ENCODE assay signal across 8 mouse cellular contexts in the genomic region with DNA sequence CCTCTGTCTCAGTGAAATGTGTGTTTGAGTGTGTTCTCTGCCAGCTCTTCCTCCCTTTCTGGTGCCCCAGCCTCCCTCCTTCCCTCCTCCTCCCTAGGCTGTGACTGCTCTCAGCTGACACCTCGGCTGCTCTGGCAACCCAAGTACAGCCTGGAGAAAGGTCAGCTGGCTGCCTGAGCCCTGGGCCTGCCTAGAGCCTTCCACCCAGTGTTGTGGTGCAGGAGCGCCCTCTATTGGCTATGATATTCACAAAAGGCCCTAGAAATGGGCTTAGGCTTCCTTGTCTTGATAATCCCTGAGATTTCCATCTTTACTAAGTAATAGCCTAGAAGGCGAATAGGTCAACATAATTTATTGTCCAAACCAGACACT.
DNase-seq lines count a peak whose midpoint lies in the region; ATAC-seq and TF ChIP-seq lines count a peak whose summit lies in the region.

No protein-coding gene starts in this region.

- no peaks in the 10 kb centered on the region for H3K79me2 ChIP-seq in heart, adult 2 months (replicated peaks; ENCODE audit: control insufficient read depth, insufficient read depth, low read length)

- H3K36me3 ChIP-seq in embryonic facial prominence, embryonic 13.5 days, result no peaks in the 10 kb centered on the region
- H3K36me3 ChIP-seq in heart, adult 2 months (ENCODE audit: control insufficient read depth, insufficient read depth, low read length), result no peaks in the 10 kb centered on the region
- H3K36me3 ChIP-seq in midbrain, embryonic 10.5 days, result no peaks in the 10 kb centered on the region
- H3K36me3 ChIP-seq in small intestine, adult 2 months (ENCODE audit: control insufficient read depth, insufficient read depth, low read length), result no peaks in the 10 kb centered on the region

- peak; percentile 59 for DNase-seq in 3134 (ENCODE audit: extremely low read depth, insufficient read length, low spot score)
- peak; percentile 76 to 88 for DNase-seq in heart, adult 2 months
- DNase-seq in kidney, adult 18-20 months, result peak; percentile 82
- DNase-seq in left cerebral cortex, postnatal 25 days (ENCODE audit: low spot score in 2 of 2), result peak; percentile 80 to 82
- DNase-seq in midbrain, embryonic 10.5 days (ENCODE audit: low spot score), result peak; percentile 85

- H3K9ac ChIP-seq in embryonic facial prominence, embryonic 13.5 days, result no peak overlapping the region
- no peak overlapping the region for H3K9ac ChIP-seq in heart, adult 2 months (ENCODE audit: low read depth, low read length)

- TF ChIP-seq EP300 in heart, adult 2 months (IDR thresholded peaks at IDR 0.05; ENCODE audit: insufficient read depth, low read depth, low read length), result peak; percentile 90

- H3K27ac ChIP-seq in bone marrow, adult 2 months (ENCODE audit: control insufficient read depth, insufficient read depth, low read depth, low read length, poor library complexity), result no peak overlapping the region
- H3K27ac ChIP-seq in embryonic facial prominence, embryonic 13.5 days, result no peak overlapping the region
- no peak overlapping the region for H3K27ac ChIP-seq in heart, adult 2 months
- H3K27ac ChIP-seq in midbrain, embryonic 10.5 days (replicated peaks), result peak overlapping the region; percentile 42; the same call in 1 of the 2 replicates
- no peak overlapping the region for H3K27ac ChIP-seq in small intestine, adult 2 months (ENCODE audit: insufficient read depth, low read depth, low read length)

- WGBS in bone marrow, adult 2 months, result 5% methylated on average over 3 of the region's 3 CpGs
- WGBS in embryonic facial prominence, embryonic 13.5 days, result 6% methylated on average over 3 of the region's 3 CpGs
- 6% methylated on average over 3 of the region's 3 CpGs for WGBS in heart, adult 2 months
- WGBS in midbrain, embryonic 10.5 days, result 8% methylated on average over 3 of the region's 3 CpGs
- WGBS in small intestine, adult 2 months, result 8% methylated on average over 3 of the region's 3 CpGs

- H3K4me3 ChIP-seq in bone marrow, adult 2 months (replicated peaks; ENCODE audit: control insufficient read depth, low read depth, low read length), result no peak overlapping the region
- H3K4me3 ChIP-seq in embryonic facial prominence, embryonic 13.5 days, result no peak overlapping the region
- no peak overlapping the region for H3K4me3 ChIP-seq in heart, adult 2 months
- H3K4me3 ChIP-seq in midbrain, embryonic 10.5 days, result no peak overlapping the region
- no peak overlapping the region for H3K4me3 ChIP-seq in small intestine, adult 2 months (ENCODE audit: low read depth, low read length)

- intact Hi-C loops in heart, adult 2 months (cut with DNase I), result loop anchor here (2.0 to 10.0 kb wide), 3 partner anchors 376 to 972 kb away; no protein-coding TSS in a partner anchor
- intact Hi-C loops in left cerebral cortex, postnatal 25 days (cut with DNase I), result loop anchor here (2.0 to 5.0 kb wide), 3 partner anchors 374 to 964 kb away; no protein-coding TSS in a partner anchor

- 0 out of 2 replicates have a peak, but pooled peaks have one; percentile 23 for TF ChIP-seq CTCF in bone marrow, adult 2 months (IDR thresholded peaks at IDR 0.05; ENCODE audit: control insufficient read depth, insufficient read depth, low read length)
- peak; percentile 85 for TF ChIP-seq CTCF in heart, adult 2 months (IDR thresholded peaks at IDR 0.05)
- peak; percentile 30; the same call in 1 of the 2 replicates for TF ChIP-seq CTCF in small intestine, adult 2 months (IDR thresholded peaks at IDR 0.05; ENCODE audit: extremely low read depth, insufficient read length, insufficient replicate concordance, low read depth, low read length)

- no peak overlapping the region for H3K4me2 ChIP-seq in embryonic facial prominence, embryonic 13.5 days

- H3K9me3 ChIP-seq in embryonic facial prominence, embryonic 13.5 days, result no peaks in the 10 kb centered on the region
- no peaks in the 10 kb centered on the region for H3K9me3 ChIP-seq in midbrain, embryonic 10.5 days (replicated peaks)

- peak; percentile 78 for ATAC-seq in embryonic facial prominence, embryonic 13.5 days (ENCODE audit: insufficient number of reproducible peaks, insufficient read depth, low FRiP score, low TSS enrichment, low read depth)

- no peaks in the 10 kb centered on the region for H3K27me3 ChIP-seq in embryonic facial prominence, embryonic 13.5 days
- H3K27me3 ChIP-seq in heart, adult 2 months (ENCODE audit: control insufficient read depth, insufficient read depth, low read length), result no peaks in the 10 kb centered on the region
- H3K27me3 ChIP-seq in midbrain, embryonic 10.5 days (ENCODE audit: low read depth, poor library complexity, severe bottlenecking), result peaks cover 5% of the 10 kb centered on the region; the same call in 1 of the 2 replicates
- H3K27me3 ChIP-seq in small intestine, adult 2 months (ENCODE audit: control insufficient read depth, insufficient read depth, low read length), result no peaks in the 10 kb centered on the region

- no peaks in the 10 kb centered on the region for H3K4me1 ChIP-seq in bone marrow, adult 2 months (ENCODE audit: control insufficient read depth, insufficient read depth, low read length)
- peaks cover 12% of the 10 kb centered on the region; the same call in 1 of the 2 replicates for H3K4me1 ChIP-seq in embryonic facial prominence, embryonic 13.5 days
- H3K4me1 ChIP-seq in heart, adult 2 months (ENCODE audit: control insufficient read depth, insufficient read depth, low read length), result no peaks in the 10 kb centered on the region; the same call in 1 of the 2 replicates
- H3K4me1 ChIP-seq in midbrain, embryonic 10.5 days, result peaks cover 14% of the 10 kb centered on the region
- H3K4me1 ChIP-seq in small intestine, adult 2 months (ENCODE audit: control insufficient read depth, insufficient read depth, insufficient read length, low read length), result no peaks in the 10 kb centered on the region

- TF ChIP-seq POLR2A in bone marrow, adult 2 months (IDR thresholded peaks at IDR 0.05; ENCODE audit: borderline replicate concordance, control insufficient read depth, low read depth, low read length), result no peak
- no peak for TF ChIP-seq POLR2A in heart, adult 2 months (IDR thresholded peaks at IDR 0.05; ENCODE audit: insufficient read depth, low read depth, low read length)
- no peak for TF ChIP-seq POLR2A in small intestine, adult 2 months (IDR thresholded peaks at IDR 0.05; ENCODE audit: low read depth, low read length)

Comparison
In these comparisons a context has a peak if more than half of its experiments do, and no peak if none do; other contexts are left out.
1. CTCF ChIP-seq: peak in every context shown above with its lines; median percentile 85 in heart, adult 2 months; 30 in small intestine, adult 2 months; 23 in bone marrow, adult 2 months.